Mouse (Mus musculus) kidney, adult 2 months (tissue): ENCODE results near the gene Ugcg.

Experiments
- CTCF ChIP-seq: fragments of 200-500 bp; conservative IDR thresholded peaks from 2 replicates; pipeline ENCODE4 v1.5.1; 2011; ENCODE audit warnings: low read depth, mild to moderate bottlenecking, control low read depth, low read length, moderate library complexity, mixed read lengths; ENCODE audit not compliant: insufficient read depth, insufficient read length
- POLR2A ChIP-seq: fragments of 200-500 bp; IDR thresholded peaks from one replicate; pipeline ENCODE4 v1.6.1; 2011; ENCODE audit warnings: low read depth, low read length, control low read depth

DNA sequence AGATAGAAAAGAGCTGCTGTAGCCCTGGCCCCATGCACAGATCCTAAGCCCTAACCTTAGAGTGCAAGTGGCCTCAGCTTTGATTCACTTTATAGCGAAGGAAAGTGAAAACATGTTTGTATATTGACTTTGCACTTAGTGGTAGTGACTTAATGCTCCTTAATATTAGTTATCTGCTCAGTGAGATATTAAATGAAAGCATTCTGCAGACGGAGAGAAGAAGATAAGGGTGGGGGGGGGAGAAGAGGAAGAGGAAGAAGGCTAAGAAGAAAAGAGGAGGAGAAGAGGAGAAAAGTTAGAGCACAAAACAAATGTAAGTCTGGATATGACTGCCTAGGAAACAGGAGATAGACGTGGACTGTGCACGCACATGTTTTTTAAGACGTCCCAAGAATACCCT, 28.8 kb upstream of the Ugcg start:
- TF ChIP-seq CTCF (no peak), POLR2A (no peak)
